Mouse (Mus musculus): ENCODE results near the gene Rbfox1.

The Rbfox1 gene

GRCm38 (mm10) chr16:5884746-5885689, at the start of gene Rbfox1:
Gene Rbfox1 (plus strand): TSS chr16:5885355.
- no peak for DNase-seq (ENCODE audit: low spot score)

GRCm38 (mm10) chr16:5836744-5837143, 48.4 kb upstream of the Rbfox1 start:
- DNase-seq (ENCODE audit: low spot score) = no peak

GRCm38 (mm10) chr16:5841167-5841566, 44.0 kb upstream of the Rbfox1 start:
- no peak for DNase-seq (ENCODE audit: low spot score)

- no peak for DNase-seq (ENCODE audit: low spot score)
Measured at GRCm38 (mm10) chr16:5845645-5846044, 39.5 kb upstream of the Rbfox1 start.

GRCm38 (mm10) chr16:5853055-5853454, 32.1 kb upstream of the Rbfox1 start:
- DNase-seq (ENCODE audit: low spot score) = no peak

GRCm38 (mm10) chr16:5864350-5864749, 20.8 kb upstream of the Rbfox1 start:
- no peak for DNase-seq (ENCODE audit: low spot score)

- no peak for DNase-seq (ENCODE audit: low spot score)
Measured at GRCm38 (mm10) chr16:5866966-5867365, 18.2 kb upstream of the Rbfox1 start.

- DNase-seq (ENCODE audit: low spot score) = no peak
Measured at GRCm38 (mm10) chr16:5870391-5870790, 14.8 kb upstream of the Rbfox1 start.

- no peak for DNase-seq (ENCODE audit: low spot score)
Measured at GRCm38 (mm10) chr16:5881820-5882219, 3.3 kb upstream of the Rbfox1 start.

GRCm38 (mm10) chr16:5885690-5886050, 515 bp downstream of the Rbfox1 start:
- no peak for DNase-seq (ENCODE audit: low spot score)

GRCm38 (mm10) chr16:5895564-5895963, 10.4 kb downstream of the Rbfox1 start:
- no peak for DNase-seq (ENCODE audit: low spot score)

GRCm38 (mm10) chr16:5898330-5898729, 13.2 kb downstream of the Rbfox1 start:
- no peak for DNase-seq (ENCODE audit: low spot score)

GRCm38 (mm10) chr16:5910742-5911141, 25.6 kb downstream of the Rbfox1 start:
- DNase-seq (ENCODE audit: low spot score) = no peak

GRCm38 (mm10) chr16:5911880-5912327, 26.7 kb downstream of the Rbfox1 start:
- no peak for DNase-seq (ENCODE audit: low spot score)

- no peak for DNase-seq (ENCODE audit: low spot score)
Measured at GRCm38 (mm10) chr16:5917937-5918336, 32.8 kb downstream of the Rbfox1 start.

- DNase-seq (ENCODE audit: low spot score) = no peak
Measured at GRCm38 (mm10) chr16:5926986-5927385, 41.8 kb downstream of the Rbfox1 start.

GRCm38 (mm10) chr16:5931680-5932079, 46.5 kb downstream of the Rbfox1 start:
- peak; percentile 36 for DNase-seq (ENCODE audit: low spot score)

GRCm38 (mm10) chr16:5940016-5940415, 54.9 kb downstream of the Rbfox1 start:
- DNase-seq (ENCODE audit: low spot score) = no peak

GRCm38 (mm10) chr16:5945682-5946081, 60.5 kb downstream of the Rbfox1 start:
- DNase-seq (ENCODE audit: low spot score) = no peak

GRCm38 (mm10) chr16:5953106-5953505, 68.0 kb downstream of the Rbfox1 start:
- DNase-seq (ENCODE audit: low spot score) = no peak

GRCm38 (mm10) chr16:5957418-5957817, 72.3 kb downstream of the Rbfox1 start:
- DNase-seq (ENCODE audit: low spot score) = no peak

GRCm38 (mm10) chr16:5961786-5962185, 76.6 kb downstream of the Rbfox1 start:
- DNase-seq (ENCODE audit: low spot score) = no peak

- no peak for DNase-seq (ENCODE audit: low spot score)
Measured at GRCm38 (mm10) chr16:5974172-5974571, 89.0 kb downstream of the Rbfox1 start.

All from urinary bladder, postnatal 10 days (tissue).